Mouse (Mus musculus) CH12.LX (cell line): ENCODE results near the gene Nadk2. TPM values are rescaled to one million over a fixed set of nuclear protein-coding genes. Genes with fewer than 3 reads are reported as not detected.

Experiments
- DNase-seq: peaks from one replicate; pipeline ENCODE4 v3.0.0-alpha.2; 2013; ENCODE audit errors: extremely low read depth
- H3K27ac ChIP-seq: 2 replicates; pipeline ENCODE4 v1.5.1; 2012; ENCODE audit warnings: low read depth, mild to moderate bottlenecking, control low read depth, moderate library complexity; ENCODE audit not compliant: insufficient read depth
- H3K27me3 ChIP-seq: replicated peaks from 2 replicates; pipeline ENCODE3; 2012; ENCODE audit warnings: inconsistent platforms
- H3K36me3 ChIP-seq, 2 experiments: replicated peaks in 1 of 2; 2 replicates each; pipeline versions ENCODE3 to v1.6.1; 2012; ENCODE audit warnings: inconsistent platforms in 1 of 2, low read length in 1 of 2, mild to moderate bottlenecking in 1 of 2, mixed read lengths in 1 of 2, moderate library complexity in 1 of 2; ENCODE audit not compliant: control insufficient read depth in 1 of 2, insufficient read depth in 1 of 2
- H3K4me1 ChIP-seq, 2 experiments: 2 replicates each; pipeline ENCODE4 v1.6.1; 2012; ENCODE audit warnings: inconsistent platforms in 1 of 2, moderate library complexity in 1 of 2; ENCODE audit not compliant: insufficient read depth in 2 of 2, control insufficient read depth in 1 of 2
- H3K4me2 ChIP-seq: 2 replicates; pipeline ENCODE4 v1.6.1; 2012; ENCODE audit warnings: low read depth, mild to moderate bottlenecking, control low read depth; ENCODE audit not compliant: poor library complexity, insufficient read depth, severe bottlenecking
- H3K4me3 ChIP-seq, 3 experiments: fragments of 150-350 bp in 1 of 3; sonication (generic) in 1 of 3; replicated peaks in 1 of 3; 2 replicates each; pipeline versions ENCODE3 to v1.5.1; 2011 to 2012; ENCODE audit warnings: low read depth in 2 of 3, low read length in 2 of 3, mild to moderate bottlenecking in 2 of 3, moderate library complexity in 2 of 3, control low read depth in 1 of 3, improper control_type of control experiment in 1 of 3, inconsistent platforms in 1 of 3, mixed read lengths in 1 of 3; ENCODE audit not compliant: poor library complexity in 1 of 3
- H3K79me2 ChIP-seq: replicated peaks from 2 replicates; pipeline ENCODE4 v1.6.1; 2012; ENCODE audit warnings: mild to moderate bottlenecking, moderate library complexity; ENCODE audit not compliant: control insufficient read depth, poor library complexity, insufficient read depth, severe bottlenecking; ENCODE audit errors: extremely low read depth
- H3K9ac ChIP-seq: 2 replicates; pipeline ENCODE4 v1.6.1; 2012; ENCODE audit warnings: low read depth, mild to moderate bottlenecking, control low read depth, moderate library complexity; ENCODE audit not compliant: insufficient read depth
- H3K9me3 ChIP-seq: replicated peaks from 2 replicates; pipeline ENCODE3; 2012; ENCODE audit warnings: low read length, inconsistent platforms, mixed read lengths
- BHLHE40 ChIP-seq: IDR thresholded peaks from 2 replicates; pipeline ENCODE4 v1.6.1; 2011; ENCODE audit warnings: mild to moderate bottlenecking, low read depth, low read length, improper control_type of control experiment
- CHD2 ChIP-seq: IDR thresholded peaks from 2 replicates; pipeline ENCODE4 v1.6.1; 2011; ENCODE audit warnings: low read length, improper control_type of control experiment
- E2F4 ChIP-seq: IDR thresholded peaks from 2 replicates; pipeline ENCODE4 v1.6.1; 2011; ENCODE audit warnings: low read depth, low read length, improper control_type of control experiment; ENCODE audit not compliant: insufficient replicate concordance
- ELF1 ChIP-seq: IDR thresholded peaks from 2 replicates; pipeline ENCODE4 v1.6.1; 2014; ENCODE audit warnings: low read depth, mild to moderate bottlenecking, inconsistent platforms, low read length, improper control_type of control experiment
- EP300 ChIP-seq: IDR thresholded peaks from 2 replicates; pipeline ENCODE4 v1.6.1; 2011; ENCODE audit warnings: low read length, improper control_type of control experiment
- ETS1 ChIP-seq: conservative IDR thresholded peaks from 2 replicates; pipeline ENCODE4 v1.6.1; 2012; ENCODE audit warnings: low read depth, mild to moderate bottlenecking, inconsistent platforms, low read length, improper control_type of control experiment, moderate library complexity
- GABPA ChIP-seq: IDR thresholded peaks from 2 replicates; pipeline ENCODE4 v1.6.1; 2012; ENCODE audit warnings: low read depth, low read length, improper control_type of control experiment, inconsistent platforms; ENCODE audit not compliant: insufficient replicate concordance
- KAT2A ChIP-seq: IDR thresholded peaks from 2 replicates; pipeline ENCODE4 v1.6.1; 2012; ENCODE audit warnings: low read length, improper control_type of control experiment, inconsistent platforms; ENCODE audit not compliant: insufficient replicate concordance
- MAFK ChIP-seq: IDR thresholded peaks from 2 replicates; pipeline ENCODE4 v1.6.1; 2011; ENCODE audit warnings: low read length, improper control_type of control experiment; ENCODE audit not compliant: insufficient replicate concordance
- MAX ChIP-seq: IDR thresholded peaks from 2 replicates; pipeline ENCODE4 v1.6.1; 2011; ENCODE audit warnings: low read length, improper control_type of control experiment
- MAZ ChIP-seq: IDR thresholded peaks from 2 replicates; pipeline ENCODE4 v1.6.1; 2012; ENCODE audit warnings: low read depth, mild to moderate bottlenecking, inconsistent platforms, low read length, improper control_type of control experiment, moderate library complexity
- MEF2A ChIP-seq: IDR thresholded peaks from 2 replicates; pipeline ENCODE4 v1.6.1; 2014; ENCODE audit warnings: low read depth, mild to moderate bottlenecking, inconsistent platforms, low read length, improper control_type of control experiment, borderline replicate concordance
- MXI1 ChIP-seq: IDR thresholded peaks from 2 replicates; pipeline ENCODE4 v1.6.1; 2011; ENCODE audit warnings: mild to moderate bottlenecking, low read depth, low read length, improper control_type of control experiment
- MYC ChIP-seq: IDR thresholded peaks from 2 replicates; pipeline ENCODE4 v1.6.1; 2011; ENCODE audit warnings: low read depth, mild to moderate bottlenecking, improper control_type of control experiment, low read length
- POLR2A ChIP-seq: IDR thresholded peaks from 2 replicates; pipeline ENCODE4 v1.6.1; 2011; ENCODE audit warnings: low read depth, mild to moderate bottlenecking, improper control_type of control experiment, low read length
- POLR2AphosphoS2 ChIP-seq: IDR thresholded peaks from 2 replicates; pipeline ENCODE4 v1.6.1; 2011; ENCODE audit warnings: low read depth, low read length, improper control_type of control experiment
- SIN3A ChIP-seq: IDR thresholded peaks from 2 replicates; pipeline ENCODE4 v1.6.1; 2012; ENCODE audit warnings: low read length, improper control_type of control experiment, inconsistent platforms
- TCF12 ChIP-seq: IDR thresholded peaks from 2 replicates; pipeline ENCODE4 v1.6.1; 2014; ENCODE audit warnings: low read depth, mild to moderate bottlenecking, inconsistent platforms, low read length, improper control_type of control experiment
- USF1 ChIP-seq: IDR thresholded peaks from 2 replicates; pipeline ENCODE4 v1.6.1; 2014; ENCODE audit warnings: low read depth, mild to moderate bottlenecking, inconsistent platforms, low read length, improper control_type of control experiment
- USF2 ChIP-seq: conservative IDR thresholded peaks from 2 replicates; pipeline ENCODE4 v1.6.1; 2011; ENCODE audit warnings: low read depth, low read length, improper control_type of control experiment
- ZKSCAN1 ChIP-seq: IDR thresholded peaks from 2 replicates; pipeline ENCODE4 v1.6.1; 2012; ENCODE audit warnings: low read depth, inconsistent platforms, low read length, improper control_type of control experiment, borderline replicate concordance
- ZMIZ1 ChIP-seq: IDR thresholded peaks from 2 replicates; pipeline ENCODE4 v1.6.1; 2012; ENCODE audit warnings: low read depth, mild to moderate bottlenecking, inconsistent platforms, low read length, improper control_type of control experiment
- ZNF384 ChIP-seq: IDR thresholded peaks from 2 replicates; pipeline ENCODE4 v1.6.1; 2012; ENCODE audit warnings: low read depth, low read length, improper control_type of control experiment, inconsistent platforms
- dilution Hi-C: fragments of 300-500 bp; cut with MboI; formaldehyde crosslinking; loops from 2 replicates; pipeline ENCODE4 v1.14.3; 2020; ENCODE audit warnings: low sequenced_read_pairs; ENCODE audit not compliant: extremely low pct_unique_long_range_greater_than_20kb, extremely low pct_ligation_motif_present
- in situ Hi-C: fragments of 300-500 bp; cut with MboI; formaldehyde crosslinking; loops from 3 replicates; pipeline ENCODE4 v1.14.3; 2019; ENCODE audit warnings: low sequenced_read_pairs, low pct_ligation_motif_present, low pct_unique_long_range_greater_than_20kb, mixed read lengths
- polyA plus RNA-seq: library from polyadenylated mRNA; unstranded; fragments of >175 nt; gene quantifications from 2 replicates; pipeline ENCODE4 v1.2.1, GENCODE M21; 2012; ENCODE audit warnings: low read depth; ENCODE audit not compliant: insufficient read length
- total RNA-seq, 2 experiments: library from RNA; depleted of rRNA; stranded (reverse); fragments of 300-350 nt in 1 of 2; fragments of >200 nt in 1 of 2; gene quantifications; 2 replicates each; pipeline ENCODE4 v1.2.3; 2012 to 2014

Nadk2 gene
- total and polyA plus RNA-seq, 3 experiments = 22.6 to 35.1 (median 30.1) TPM

- dilution Hi-C loops = no loop called here
- no peaks in the 10 kb centered on the region for H3K9me3 ChIP-seq
- in situ Hi-C loops = loop anchor here (10.0 kb wide), 1 partner anchor 53 kb away; no protein-coding TSS in a partner anchor
- H3K27ac ChIP-seq = no peak overlapping the region
- no peak overlapping the region for H3K4me3 ChIP-seq
- peaks cover 0 to 24% of the 10 kb centered on the region in 2 experiments; a peak in 2 of 4 replicates for H3K4me1 ChIP-seq
- no peak for DNase-seq
- no peak overlapping the region for H3K9ac ChIP-seq
- H3K36me3 ChIP-seq = peaks cover 47 to 86% of the 10 kb centered on the region in 2 experiments
- no peak for TF ChIP-seq ZNF384
- no peak for TF ChIP-seq MYC
- TF ChIP-seq TCF12 = no peak
- TF ChIP-seq CHD2 = no peak
- TF ChIP-seq ELF1 = no peak
- TF ChIP-seq ZMIZ1 = no peak
- no peak for TF ChIP-seq POLR2A
- no peak for TF ChIP-seq POLR2AphosphoS2
- no peak for TF ChIP-seq GABPA
- TF ChIP-seq MAFK = no peak
- no peak for TF ChIP-seq USF1
- TF ChIP-seq ETS1 = no peak
- no peak for TF ChIP-seq MXI1
- no peak for TF ChIP-seq MAX
- TF ChIP-seq SIN3A = no peak
- H3K27me3 ChIP-seq = no peaks in the 10 kb centered on the region
- H3K4me2 ChIP-seq = no peak overlapping the region
- peaks cover 21% of the 10 kb centered on the region for H3K79me2 ChIP-seq
Observed at GRCm38 (mm10) chr15:9131499-9131888, 60.4 kb downstream of the Nadk2 start.

GRCm38 (mm10) chr15:9132693-9133443 lies 61.8 kb downstream of the Nadk2 start:
- H3K27me3 ChIP-seq = no peaks in the 10 kb centered on the region
- no peak overlapping the region for H3K4me2 ChIP-seq
- no peak for DNase-seq
- no peak overlapping the region for H3K4me3 ChIP-seq
- H3K9me3 ChIP-seq = no peaks in the 10 kb centered on the region
- no peak overlapping the region for H3K27ac ChIP-seq
- H3K4me1 ChIP-seq = peaks cover 2 to 33% of the 10 kb centered on the region in 2 experiments
- in situ Hi-C loops = loop anchor here (10.0 kb wide), 1 partner anchor 52 kb away; no protein-coding TSS in a partner anchor
- peaks cover 21% of the 10 kb centered on the region for H3K79me2 ChIP-seq
- dilution Hi-C loops = no loop called here
- no peak overlapping the region for H3K9ac ChIP-seq
- TF ChIP-seq E2F4 = no peak
- no peak for TF ChIP-seq MAZ
- TF ChIP-seq BHLHE40 = no peak
- TF ChIP-seq EP300 = no peak
- TF ChIP-seq GABPA = no peak
- TF ChIP-seq KAT2A = no peak
- no peak for TF ChIP-seq USF2
- no peak for TF ChIP-seq ZKSCAN1
- no peak for TF ChIP-seq SIN3A
- no peak for TF ChIP-seq POLR2AphosphoS2
- TF ChIP-seq MEF2A = no peak
- TF ChIP-seq, all 38 proteins: peak for 0
- peaks cover 42 to 85% of the 10 kb centered on the region in 2 experiments for H3K36me3 ChIP-seq
